Mouse (Mus musculus): Measurements from ENCODE around the gene S100a11. TPM values are rescaled to one million over a fixed set of nuclear protein-coding genes. Genes with fewer than 3 reads are reported as not detected.
A peak's percentile ranks its signal among the peaks of the same experiment; 100 is the strongest.

S100a11 gene
- polyA plus RNA-seq, 1 experiment = 790 TPM

DNA sequence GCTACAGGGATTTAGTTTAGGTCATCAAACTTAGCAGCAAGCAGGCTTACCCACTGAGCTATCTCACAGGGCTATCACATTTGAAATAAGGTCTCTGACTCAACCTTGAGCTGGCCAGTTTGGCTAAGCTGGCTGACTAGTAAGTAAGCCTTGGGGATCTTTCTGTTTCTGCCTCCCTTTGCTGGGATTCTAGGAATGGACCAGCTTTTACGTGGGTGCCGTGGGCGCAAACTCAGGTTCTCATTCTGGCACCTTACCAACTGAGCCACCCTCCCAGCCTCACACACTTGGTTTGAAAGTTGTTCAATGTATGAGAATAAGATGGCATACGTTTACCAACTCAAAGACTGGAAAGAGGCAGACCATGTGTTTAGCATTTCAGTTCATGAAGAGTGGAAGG lies 42.9 kb downstream of the S100a11 start:
- H3K4me3 ChIP-seq (ENCODE audit: insufficient read depth, low read depth, low read length) = no peak overlapping the region
- H3K27ac ChIP-seq (replicated peaks; ENCODE audit: low read depth, low read length) = no peak overlapping the region

GRCm38 (mm10) chr3:93566892-93567291 lies 46.6 kb downstream of the S100a11 start:
- Histone ChIP-seq H3K27ac (replicated peaks; ENCODE audit: low read depth, low read length) (no peak overlapping the region), H3K4me3 (ENCODE audit: insufficient read depth, low read depth, low read length) (no peak overlapping the region), H3K4me1 (ENCODE audit: control insufficient read depth, insufficient read depth, insufficient read length, low read length) (peaks cover 5% of the 10 kb centered on the region)

More for the DNA sequence above, 42.9 kb downstream of the S100a11 start:
- H3K4me1 ChIP-seq (ENCODE audit: control insufficient read depth, insufficient read depth, insufficient read length, low read length) = peaks cover 23% of the 10 kb centered on the region

- H3K4me3 ChIP-seq (ENCODE audit: insufficient read depth, low read depth, low read length) = no peak overlapping the region
- H3K4me1 ChIP-seq (ENCODE audit: control insufficient read depth, insufficient read depth, insufficient read length, low read length) = peaks cover 5% of the 10 kb centered on the region
- H3K27ac ChIP-seq (replicated peaks; ENCODE audit: low read depth, low read length) = no peak overlapping the region
Measured at GRCm38 (mm10) chr3:93567721-93568120, 47.4 kb downstream of the S100a11 start.

- peak overlapping the region; percentile 28 for H3K4me3 ChIP-seq (ENCODE audit: insufficient read depth, low read depth, low read length)
Measured at GRCm38 (mm10) chr3:93568428-93569040, 48.2 kb downstream of the S100a11 start.

GRCm38 (mm10) chr3:93569046-93569445 lies 48.8 kb downstream of the S100a11 start:
- Histone ChIP-seq H3K27ac (replicated peaks; ENCODE audit: low read depth, low read length) (peak overlapping the region; percentile 79), H3K4me1 (ENCODE audit: control insufficient read depth, insufficient read depth, insufficient read length, low read length) (peaks cover 5% of the 10 kb centered on the region), H3K4me3 (ENCODE audit: insufficient read depth, low read depth, low read length) (no peak overlapping the region; the same call in 1 of the 2 replicates)

More at GRCm38 (mm10) chr3:93568428-93569040, 48.2 kb downstream of the S100a11 start:
- Histone ChIP-seq H3K27ac (replicated peaks; ENCODE audit: low read depth, low read length) (peak overlapping the region; percentile 79), H3K4me1 (ENCODE audit: control insufficient read depth, insufficient read depth, insufficient read length, low read length) (peaks cover 5% of the 10 kb centered on the region)

- peaks cover 5% of the 10 kb centered on the region for H3K4me1 ChIP-seq (ENCODE audit: control insufficient read depth, insufficient read depth, insufficient read length, low read length)
- H3K4me3 ChIP-seq (ENCODE audit: insufficient read depth, low read depth, low read length) = no peak overlapping the region
- H3K27ac ChIP-seq (replicated peaks; ENCODE audit: low read depth, low read length) = no peak overlapping the region
Measured at GRCm38 (mm10) chr3:93572058-93572791, 51.9 kb downstream of the S100a11 start.

Other genes with a start within 250 kb of the S100a11 start
- gene Flg, start 247.0 kb upstream of the S100a11 start, polyA plus RNA-seq (2012; ENCODE audit: insufficient read depth, insufficient read length, missing spikeins) = not detected in 2 replicates
- gene Hrnr, start 200.7 kb upstream of the S100a11 start, polyA plus RNA-seq (2012; ENCODE audit: insufficient read depth, insufficient read length, missing spikeins) = 0.08 TPM in 1 of 2 replicates, not detected in the other
- gene Rptn, start 126.8 kb upstream of the S100a11 start, polyA plus RNA-seq (2012; ENCODE audit: insufficient read depth, insufficient read length, missing spikeins) = not detected in 2 replicates
- 0.33 TPM in 1 of 2 replicates, not detected in the other for gene Tchh, start 78.2 kb upstream of the S100a11 start, polyA plus RNA-seq (2012; ENCODE audit: insufficient read depth, insufficient read length, missing spikeins)
- not detected in 2 replicates for gene Tchhl1, start 51.7 kb upstream of the S100a11 start, polyA plus RNA-seq (2012; ENCODE audit: insufficient read depth, insufficient read length, missing spikeins)
- gene S100a10, start 34.6 kb downstream of the S100a11 start, polyA plus RNA-seq (2012; ENCODE audit: insufficient read depth, insufficient read length, missing spikeins) = 381 and 572 TPM in 2 replicates
- not detected in 2 replicates for gene Tdpoz2, start 132.2 kb downstream of the S100a11 start, polyA plus RNA-seq (2012; ENCODE audit: insufficient read depth, insufficient read length, missing spikeins)
- not detected in 2 replicates for gene Tdpoz1, start 155.8 kb downstream of the S100a11 start, polyA plus RNA-seq (2012; ENCODE audit: insufficient read depth, insufficient read length, missing spikeins)
- not detected in 2 replicates for gene Gm37596, start 172.6 kb downstream of the S100a11 start, polyA plus RNA-seq (2012; ENCODE audit: insufficient read depth, insufficient read length, missing spikeins)

Measured in brown adipose tissue, adult 24 weeks (tissue).